Mouse (Mus musculus) testis, adult 2 months (tissue): ENCODE data around the gene Slc29a3.

Source experiments
- CTCF ChIP-seq: fragments of 200-500 bp; IDR thresholded peaks from 2 replicates; pipeline ENCODE4 v1.5.1; 2012; ENCODE audit warnings: low read depth, mild to moderate bottlenecking, inconsistent platforms, low read length, moderate library complexity; ENCODE audit not compliant: control insufficient read depth, insufficient read depth, insufficient replicate concordance
- POLR2A ChIP-seq: fragments of 200-500 bp; IDR thresholded peaks from 2 replicates; pipeline ENCODE4 v1.6.1; 2012; ENCODE audit warnings: low read depth, mild to moderate bottlenecking, inconsistent platforms, low read length, moderate library complexity; ENCODE audit not compliant: control insufficient read depth

DNA sequence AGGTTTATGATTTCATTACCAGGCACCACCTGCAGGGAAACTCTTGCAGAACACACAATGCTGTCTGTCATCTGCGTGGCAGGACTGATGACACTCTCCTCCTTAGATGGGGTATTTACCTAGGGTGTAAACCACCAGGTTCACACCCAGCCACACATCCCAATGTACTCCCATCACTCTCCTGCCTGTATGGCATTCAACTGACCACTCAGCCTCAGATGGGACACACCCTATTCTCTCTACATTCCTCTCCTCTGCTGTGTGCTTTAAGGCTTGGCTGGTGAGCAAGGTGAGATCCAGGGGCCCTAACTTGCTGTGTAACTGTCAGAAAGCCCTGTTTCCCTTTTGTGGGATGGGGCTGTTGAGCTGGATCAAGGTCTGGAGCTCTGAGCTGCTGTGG lies 9.5 kb upstream of the Slc29a3 start:
- TF ChIP-seq POLR2A (no peak), CTCF (no peak)
